Mouse (Mus musculus) hindbrain, embryonic 10.5 days (tissue): ENCODE results near the gene Gtf3c6. TPM values are rescaled to one million over a fixed set of nuclear protein-coding genes. Genes with fewer than 3 reads are reported as not detected.
"Not testable (repeated sequence)": the region's sequence is repeated elsewhere in the genome, so short reads cannot be mapped to it uniquely, and the experiment has no call there.

Source experiments
- DNase-seq: peaks from one replicate; pipeline ENCODE4 v3.0.0-alpha.2; 2017; ENCODE audit warnings: low spot score
- H3K27ac ChIP-seq: fragments of 300-500 bp; sonication (generic); 2 replicates; pipeline ENCODE4 v1.5.1; 2016; ENCODE audit warnings: mild to moderate bottlenecking, moderate library complexity
- H3K27me3 ChIP-seq: fragments of 300-500 bp; sonication (generic); 2 replicates; pipeline ENCODE4 v1.6.1; 2016; ENCODE audit warnings: mild to moderate bottlenecking; ENCODE audit not compliant: poor library complexity, insufficient read depth, severe bottlenecking
- H3K36me3 ChIP-seq: fragments of 300-500 bp; sonication (generic); 2 replicates; pipeline ENCODE4 v1.6.1; 2016; ENCODE audit warnings: mild to moderate bottlenecking, moderate library complexity
- H3K4me1 ChIP-seq: fragments of 300-500 bp; sonication (generic); replicated peaks from 2 replicates; pipeline ENCODE4 v1.6.1; 2016; ENCODE audit warnings: mild to moderate bottlenecking
- H3K4me3 ChIP-seq: fragments of 300-500 bp; sonication (generic); 2 replicates; pipeline ENCODE4 v1.5.1; 2016; ENCODE audit warnings: mild to moderate bottlenecking, moderate library complexity
- H3K9me3 ChIP-seq: fragments of 300-500 bp; sonication (generic); 2 replicates; pipeline ENCODE4 v1.6.1; 2016; ENCODE audit warnings: mild to moderate bottlenecking, moderate library complexity
- WGBS: fragments of 180-500 bp; shearing (Covaris S2); methylation state at CpG from one replicate; pipeline ENCODE4 v1.1.7; 2016; 5-methylcytosine and 5-hydroxymethylcytosine counted together
- polyA plus RNA-seq: library from polyadenylated mRNA; unstranded; fragments of >200 nt; fragmentation: Nextera tagmentation; extraction: Ambion mirVana; gene quantifications from 2 replicates; pipeline ENCODE4 v1.2.1, GENCODE M21; 2016

Gene Gtf3c6
- polyA plus RNA-seq: 140 and 144 TPM in 2 replicates

DNA sequence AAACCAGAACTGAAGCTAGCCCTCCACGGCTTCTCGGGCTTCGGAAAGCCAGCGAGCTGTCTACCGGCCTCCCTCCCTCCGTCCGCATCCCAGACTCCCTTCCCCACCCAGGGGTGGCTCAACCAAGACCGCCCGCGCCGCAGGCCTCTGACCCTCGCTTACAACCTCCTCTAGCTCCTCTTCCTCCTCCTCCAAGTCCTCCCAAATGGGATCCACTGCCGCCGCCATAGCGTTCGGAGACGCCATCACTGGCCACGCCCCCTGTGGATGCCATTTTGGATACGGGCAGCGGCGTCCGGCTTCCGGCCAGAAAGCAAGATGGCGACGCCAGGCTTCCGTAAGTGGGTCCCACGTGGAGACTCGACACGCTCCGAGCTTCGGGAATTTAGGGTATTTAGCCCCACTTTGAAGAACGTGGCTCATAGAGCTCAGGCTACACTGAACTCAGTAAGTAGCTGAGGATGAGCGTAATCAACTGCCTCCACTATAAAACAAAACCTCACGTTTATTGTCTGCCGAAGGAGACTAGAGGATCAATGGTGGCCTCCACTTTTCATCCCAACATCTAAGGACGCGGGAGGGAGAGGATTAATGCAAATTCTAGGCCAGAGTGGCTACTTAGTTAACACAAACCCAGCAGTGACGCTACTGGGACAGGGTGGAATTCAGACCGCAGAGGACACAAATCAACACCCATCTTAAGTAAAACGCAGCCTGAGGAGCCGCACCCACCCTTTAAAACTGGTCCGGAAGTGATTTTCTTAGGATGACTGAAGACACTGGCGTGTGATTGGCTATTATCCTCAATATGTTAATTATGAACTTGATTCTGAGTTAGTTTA is at the start of gene Gtf3c6:
Gene Gtf3c6 (minus strand): TSS at position 695 of the 842 bp plus-strand sequence.
- Histone ChIP-seq H3K36me3 (peaks cover 33% of the 10 kb centered on the region), H3K4me3 (peak within 1 kb of the TSS; percentile 80), H3K27ac (peak within 1 kb of the TSS; percentile 98), H3K4me1 (peaks cover 22% of the 10 kb centered on the region), H3K27me3 (no peaks in the 10 kb centered on the region), H3K9me3 (no peaks in the 10 kb centered on the region)
- peak; percentile 95 for DNase-seq
- under 1% methylated on average over 43 of the region's 43 CpGs for WGBS

DNA sequence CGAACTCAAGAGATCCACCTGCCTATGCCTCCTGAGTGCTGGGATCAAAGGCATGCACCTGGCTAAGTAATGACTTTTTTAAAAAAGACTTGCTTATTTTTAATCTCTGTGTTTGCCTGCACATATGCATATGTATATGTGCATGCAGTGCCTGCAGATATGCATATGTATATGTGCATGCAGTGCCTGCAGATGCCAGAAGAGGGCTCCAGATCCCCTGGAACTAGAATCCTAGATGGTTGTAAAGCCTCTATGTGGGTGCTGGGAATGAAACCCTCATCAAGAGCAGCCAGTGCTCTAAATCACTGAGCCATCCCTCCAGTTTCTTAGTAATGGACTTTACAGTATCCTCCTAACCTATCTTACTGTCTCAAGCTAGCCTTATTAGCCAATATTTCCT is 48.1 kb upstream of the Gtf3c6 start:
- no peak for DNase-seq
- peaks cover 9% of the 10 kb centered on the region; the same call in 1 of the 2 replicates for H3K9me3 ChIP-seq
- peaks cover 8% of the 10 kb centered on the region; the same call in 1 of the 2 replicates for H3K4me1 ChIP-seq
- no peak overlapping the region for H3K27ac ChIP-seq
- H3K27me3 ChIP-seq: no peaks in the 10 kb centered on the region
- no peaks in the 10 kb centered on the region for H3K36me3 ChIP-seq
- H3K4me3 ChIP-seq: no peak overlapping the region
- WGBS: 88% methylated on average over 1 of the region's 1 CpGs

DNA sequence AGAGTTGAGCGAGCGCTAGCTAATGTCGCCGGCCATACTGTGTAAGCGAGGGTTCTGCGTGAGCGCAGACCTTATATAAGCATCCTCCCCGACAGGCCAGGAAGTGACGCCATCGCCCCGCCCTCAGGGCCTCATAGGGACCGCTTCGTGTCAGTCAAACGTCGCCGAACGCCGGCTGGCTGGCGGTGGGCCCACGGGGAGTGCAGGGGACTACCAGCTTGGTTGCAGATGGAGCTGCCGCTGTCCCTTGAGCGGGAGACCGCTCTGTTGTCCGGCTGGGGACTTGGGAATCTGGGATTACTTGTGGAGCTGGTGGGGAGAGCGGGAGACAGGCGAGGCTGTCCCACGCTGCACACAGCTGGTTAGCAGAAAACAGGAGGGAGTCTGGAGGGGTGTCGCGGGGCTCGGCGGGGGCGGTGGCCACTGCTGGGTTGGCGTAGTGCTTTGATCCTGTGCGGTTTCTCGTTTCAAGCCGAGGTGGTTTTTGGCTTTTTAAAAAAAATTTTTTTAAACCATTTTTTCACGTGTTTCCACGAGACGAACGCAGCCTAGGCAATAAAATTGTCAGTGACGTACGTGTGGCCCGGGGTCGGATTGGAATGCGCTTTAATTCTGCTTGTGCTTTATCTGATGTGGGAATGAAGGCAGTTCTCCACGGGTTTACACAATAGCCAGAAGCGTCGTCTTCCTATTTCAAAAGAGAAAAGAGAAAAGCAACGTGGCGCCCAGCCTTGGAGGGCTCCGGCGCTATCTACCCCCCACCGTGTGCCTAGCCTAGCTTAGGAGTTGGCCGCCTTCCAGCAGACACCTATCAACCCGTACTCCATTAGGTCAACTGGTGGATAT is 44.5 kb upstream of the Gtf3c6 start, which contains the start of gene Amd1:
Gene Amd1 (minus strand): TSS at position 47 of the 846 bp plus-strand sequence.
- Histone ChIP-seq H3K9me3 (peaks cover 9% of the 10 kb centered on the region; the same call in 1 of the 2 replicates), H3K27me3 (no peaks in the 10 kb centered on the region), H3K36me3 (peaks cover 7% of the 10 kb centered on the region; the same call in 1 of the 2 replicates), H3K4me3 (peak within 1 kb of the TSS; percentile 96), H3K4me1 (peaks cover 31% of the 10 kb centered on the region), H3K27ac (peak within 1 kb of the TSS; percentile 99)
- DNase-seq: peak; percentile 99
- under 1% methylated on average over 55 of the region's 55 CpGs for WGBS

DNA sequence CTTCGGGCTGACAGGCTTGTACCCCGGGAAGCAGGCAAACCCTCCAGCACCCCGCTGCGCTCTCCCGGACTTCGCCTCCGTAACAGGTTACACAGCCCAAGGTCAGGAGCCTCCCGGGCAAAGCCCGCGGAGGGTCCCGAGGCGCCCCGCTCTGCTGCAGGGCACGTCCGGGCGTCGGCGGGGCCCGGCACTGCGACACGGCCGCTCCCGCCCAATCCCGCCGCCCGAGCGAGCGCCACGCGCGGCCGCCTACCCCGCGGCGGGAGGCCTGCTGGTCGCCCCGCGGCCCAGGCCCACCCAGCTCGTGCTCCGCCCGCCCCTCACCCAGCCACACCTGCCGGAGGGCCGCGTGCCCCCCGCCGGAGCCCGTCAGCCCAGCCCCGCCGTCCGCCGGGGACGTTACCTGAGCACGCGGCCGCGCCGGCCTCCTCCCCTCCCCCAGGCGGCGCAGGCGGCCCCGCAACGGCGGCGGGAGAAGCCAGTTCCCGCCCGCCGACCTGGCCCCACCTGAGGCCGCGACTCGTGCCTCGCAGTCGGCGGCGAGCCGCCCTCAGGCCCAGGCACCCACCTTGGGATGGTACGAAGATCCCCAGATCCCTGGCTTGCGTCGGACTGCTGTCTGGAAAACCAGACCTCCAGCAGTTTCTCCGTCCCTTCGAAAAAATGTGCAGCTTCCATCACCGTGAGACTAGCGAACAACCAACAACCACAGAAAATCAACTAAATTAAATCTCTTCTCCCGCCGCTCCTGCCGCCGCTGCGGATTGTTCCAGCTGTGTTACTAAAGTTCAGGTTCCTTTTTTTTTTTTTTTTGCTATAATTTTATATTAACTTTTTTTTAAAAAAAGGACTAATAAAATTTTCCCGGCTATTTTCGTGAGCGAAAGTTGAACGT is 43.5 kb upstream of the Gtf3c6 start:
- H3K27me3 ChIP-seq, H3K9me3 ChIP-seq: not testable (repeated sequence)
- WGBS: under 1% methylated on average over 85 of the region's 91 CpGs
- DNase-seq: peak; percentile 56
- peaks cover 31% of the 10 kb centered on the region for H3K4me1 ChIP-seq
- H3K36me3 ChIP-seq: peaks cover 15% of the 10 kb centered on the region
- H3K27ac ChIP-seq: peak overlapping the region; percentile 99
- H3K4me3 ChIP-seq: peak overlapping the region; percentile 96

DNA sequence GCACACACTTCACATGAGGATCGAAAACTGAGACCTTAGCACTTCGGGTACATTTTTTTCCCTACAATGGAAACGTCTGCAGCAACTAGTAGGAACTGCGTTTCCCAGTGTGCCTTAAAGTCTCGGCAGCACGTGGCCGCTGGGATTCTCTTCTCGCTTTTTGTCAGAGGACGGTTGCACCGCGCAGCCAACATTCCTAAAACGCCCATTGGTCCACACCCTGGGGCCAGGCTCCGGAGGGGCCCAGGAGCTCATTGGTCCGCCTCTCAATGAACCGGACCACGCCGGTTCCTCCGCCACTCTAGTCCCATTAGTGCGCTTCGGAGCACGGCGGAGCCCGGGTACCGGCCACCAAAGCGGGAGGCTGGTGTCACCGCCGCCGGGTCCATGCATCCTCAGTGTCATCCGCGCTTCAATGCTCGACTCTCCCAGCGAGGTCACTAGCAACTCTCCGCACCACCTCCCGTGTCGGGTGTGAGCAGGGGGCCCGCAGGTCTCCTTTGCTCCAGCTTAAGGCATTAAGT is 42.8 kb upstream of the Gtf3c6 start:
- H3K27ac ChIP-seq: peak overlapping the region; percentile 99
- peaks cover 38% of the 10 kb centered on the region for H3K4me1 ChIP-seq
- under 1% methylated on average over 36 of the region's 36 CpGs for WGBS
- peak overlapping the region; percentile 96 for H3K4me3 ChIP-seq
- H3K27me3 ChIP-seq: no peaks in the 10 kb centered on the region
- peaks cover 22% of the 10 kb centered on the region for H3K36me3 ChIP-seq
- peak; percentile 89 for DNase-seq
- H3K9me3 ChIP-seq: no peaks in the 10 kb centered on the region

DNA sequence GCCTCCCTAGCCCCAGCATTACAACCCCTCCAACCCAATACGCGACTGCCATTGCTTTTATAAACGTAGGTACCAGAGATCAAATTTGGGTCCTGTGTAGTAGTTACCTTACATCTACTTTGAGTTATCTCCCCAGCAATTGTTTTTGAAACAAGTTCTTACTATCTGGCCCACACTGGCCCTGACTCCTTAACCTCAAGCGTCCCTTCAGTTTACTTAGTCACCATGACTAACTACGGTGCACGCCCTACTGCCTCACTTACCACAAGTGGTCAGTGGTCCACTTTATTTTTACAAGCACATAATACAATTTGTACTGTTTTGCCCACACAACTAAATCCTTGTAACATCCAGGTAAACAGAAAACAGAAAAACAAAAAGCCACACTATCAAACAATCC is 34.7 kb upstream of the Gtf3c6 start:
- 96% methylated on average over 6 of the region's 6 CpGs for WGBS
- Histone ChIP-seq H3K9me3 (no peaks in the 10 kb centered on the region), H3K36me3 (peaks cover 81% of the 10 kb centered on the region), H3K27me3 (no peaks in the 10 kb centered on the region), H3K4me1 (peaks cover 10% of the 10 kb centered on the region; the same call in 1 of the 2 replicates), H3K4me3 (no peak overlapping the region), H3K27ac (no peak overlapping the region)
- no peak for DNase-seq

DNA sequence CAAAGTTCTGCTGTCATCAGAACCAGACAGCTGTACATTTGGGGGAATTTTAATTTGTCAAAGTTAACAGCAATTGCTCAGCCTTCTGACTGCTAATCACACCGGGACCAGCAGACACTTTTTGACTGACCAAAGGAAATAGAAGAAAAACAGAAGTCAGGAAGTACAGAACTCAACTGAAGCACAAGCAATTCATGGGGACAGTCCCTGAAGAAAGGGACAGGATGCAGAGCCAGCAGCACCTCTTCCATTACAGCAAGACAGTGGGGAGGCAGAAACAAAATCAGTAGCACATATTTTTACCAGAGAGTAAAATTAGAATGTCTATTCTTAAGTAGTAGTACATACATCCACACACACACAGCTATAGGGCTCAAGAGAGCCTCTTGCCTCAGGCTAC is 28.9 kb upstream of the Gtf3c6 start:
- no peaks in the 10 kb centered on the region for H3K4me1 ChIP-seq
- peaks cover 63% of the 10 kb centered on the region for H3K36me3 ChIP-seq
- WGBS: 94% methylated on average over 1 of the region's 1 CpGs
- DNase-seq: no peak
- H3K27me3 ChIP-seq: no peaks in the 10 kb centered on the region
- H3K9me3 ChIP-seq: no peaks in the 10 kb centered on the region
- H3K4me3 ChIP-seq: no peak overlapping the region
- H3K27ac ChIP-seq: no peak overlapping the region

DNA sequence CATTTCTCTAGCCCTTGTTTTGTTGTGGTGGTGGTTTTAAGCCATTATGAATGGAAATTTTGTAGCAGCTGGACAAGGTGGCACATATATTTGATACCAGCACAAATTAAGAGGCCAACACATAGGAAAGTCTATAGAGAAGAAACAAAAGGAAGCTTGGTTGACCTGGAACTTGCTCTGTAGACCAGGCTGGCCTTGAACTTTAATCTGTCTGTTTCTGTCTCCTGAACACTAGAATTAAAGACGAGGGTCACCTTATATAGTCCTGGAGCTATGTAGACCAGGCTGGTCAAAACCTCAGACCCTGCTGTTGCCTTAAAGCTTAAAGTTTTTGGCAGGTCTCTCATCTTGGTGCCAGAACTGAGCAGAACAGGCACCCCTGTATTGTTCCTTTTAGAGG is 27.7 kb upstream of the Gtf3c6 start:
- WGBS: 81% methylated on average over 1 of the region's 1 CpGs
- Histone ChIP-seq H3K4me1 (no peaks in the 10 kb centered on the region), H3K4me3 (no peak overlapping the region), H3K27ac (no peak overlapping the region), H3K27me3 (no peaks in the 10 kb centered on the region), H3K36me3 (peaks cover 51% of the 10 kb centered on the region), H3K9me3 (no peaks in the 10 kb centered on the region)
- DNase-seq: no peak

DNA sequence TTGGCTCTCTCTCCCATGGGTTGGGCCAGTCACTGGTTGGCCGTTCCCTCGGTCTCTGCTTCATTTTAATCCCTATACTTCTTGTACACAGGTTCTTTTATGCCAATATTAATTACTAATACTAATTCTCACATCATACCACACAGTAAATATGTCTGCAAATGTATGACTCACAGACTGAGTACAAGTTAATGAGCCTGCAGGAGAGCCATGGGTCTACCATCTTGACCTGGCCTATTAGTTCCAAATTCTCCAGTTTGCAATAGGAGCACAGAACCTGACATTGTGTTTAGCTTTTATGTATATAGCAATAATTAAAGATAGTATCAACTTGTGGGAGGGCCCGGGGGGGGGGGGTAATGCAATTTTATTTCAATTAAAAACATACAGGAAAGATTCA is 27.1 kb upstream of the Gtf3c6 start:
- no peak for DNase-seq
- no peaks in the 10 kb centered on the region for H3K27me3 ChIP-seq
- no peaks in the 10 kb centered on the region for H3K4me1 ChIP-seq
- H3K9me3 ChIP-seq: no peaks in the 10 kb centered on the region
- no peak overlapping the region for H3K27ac ChIP-seq
- H3K36me3 ChIP-seq: peaks cover 45% of the 10 kb centered on the region
- 90% methylated on average over 3 of the region's 3 CpGs for WGBS
- no peak overlapping the region for H3K4me3 ChIP-seq

DNA sequence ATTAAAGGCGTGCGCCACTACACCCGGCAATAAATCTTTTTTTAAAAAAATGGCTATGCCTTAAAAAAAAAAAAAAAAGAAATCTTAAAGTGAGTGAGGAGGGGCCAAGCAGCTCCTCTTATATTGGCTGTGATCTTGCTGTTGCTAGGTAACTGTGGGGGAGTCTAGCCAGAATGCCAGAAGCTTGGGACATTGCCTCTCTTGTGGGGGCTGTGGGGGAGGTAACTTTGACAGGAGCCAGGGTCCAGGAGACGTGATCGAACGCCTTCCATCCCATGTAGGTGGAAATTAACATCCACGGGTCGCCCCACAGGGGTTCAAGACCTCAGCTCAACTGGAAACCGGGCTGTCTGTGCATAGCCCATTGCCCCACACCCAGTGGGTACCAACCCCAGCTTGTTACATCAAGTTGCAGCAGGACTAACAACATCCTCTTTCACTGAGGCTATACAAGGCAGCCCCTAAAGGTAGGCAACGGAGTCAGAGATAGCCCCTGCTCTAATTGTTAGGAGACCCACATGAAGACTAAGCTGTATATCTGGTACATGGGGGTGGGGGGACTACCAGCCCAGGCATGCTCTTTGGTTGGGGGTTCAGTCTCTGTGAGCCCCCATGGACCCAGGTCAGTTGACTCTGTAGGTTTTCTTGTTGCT is 26.4 kb upstream of the Gtf3c6 start:
- WGBS: 83% methylated on average over 10 of the region's 10 CpGs
- DNase-seq: no peak

DNA sequence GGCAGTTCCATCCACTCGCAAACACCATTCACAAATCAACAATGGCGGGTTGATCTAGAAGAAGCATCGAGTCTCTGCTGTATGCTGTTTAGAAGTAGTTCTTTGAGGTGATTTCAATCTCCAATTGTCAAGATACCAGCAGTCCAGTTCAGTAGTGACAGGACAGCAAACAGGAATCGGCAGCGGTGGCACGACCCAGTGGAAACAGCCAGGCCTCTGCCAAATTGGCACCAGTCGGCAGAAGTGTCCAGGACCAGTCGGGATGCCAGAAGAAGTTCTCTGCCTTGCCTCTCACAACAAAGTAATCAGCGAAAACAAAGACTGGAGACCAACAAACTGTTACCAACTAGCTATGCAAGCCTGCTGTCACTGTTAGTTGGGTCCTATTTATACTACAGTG is 25.7 kb upstream of the Gtf3c6 start:
- WGBS: 91% methylated on average over 9 of the region's 9 CpGs

More for the DNA sequence above, 26.4 kb upstream of the Gtf3c6 start:
- no peaks in the 10 kb centered on the region for H3K9me3 ChIP-seq
- H3K27me3 ChIP-seq: no peaks in the 10 kb centered on the region
- peaks cover 38% of the 10 kb centered on the region for H3K36me3 ChIP-seq
- H3K27ac ChIP-seq: no peak overlapping the region
- no peak overlapping the region for H3K4me3 ChIP-seq
- H3K4me1 ChIP-seq: no peaks in the 10 kb centered on the region

More for the DNA sequence above, 25.7 kb upstream of the Gtf3c6 start:
- H3K4me3 ChIP-seq: no peak overlapping the region
- H3K9me3 ChIP-seq: no peaks in the 10 kb centered on the region
- H3K27me3 ChIP-seq: no peaks in the 10 kb centered on the region
- peaks cover 36% of the 10 kb centered on the region for H3K36me3 ChIP-seq
- DNase-seq: no peak
- no peak overlapping the region for H3K27ac ChIP-seq
- H3K4me1 ChIP-seq: no peaks in the 10 kb centered on the region
